Mouse (Mus musculus) ES-E14 (cell line): Measurements from ENCODE around the gene Phf2.

Experiments used
- HCFC1 ChIP-seq: IDR thresholded peaks from 2 replicates; pipeline ENCODE4 v1.6.1; 2012; ENCODE audit warnings: low read length, inconsistent platforms, borderline replicate concordance; ENCODE audit not compliant: insufficient read depth
- MAFK ChIP-seq: IDR thresholded peaks from 2 replicates; pipeline ENCODE4 v1.6.1; 2014; ENCODE audit warnings: mild to moderate bottlenecking, low read depth, low read length, inconsistent platforms; ENCODE audit not compliant: insufficient read depth
- ZC3H11A ChIP-seq: IDR thresholded peaks from 2 replicates; pipeline ENCODE4 v1.6.1; 2012; ENCODE audit warnings: low read depth, mild to moderate bottlenecking, inconsistent platforms, low read length, borderline replicate concordance

- TF ChIP-seq ZC3H11A (no peak), HCFC1 (no peak), MAFK (no peak)
These were observed 24.5 kb upstream of the Phf2 start for GRCm38 (mm10) chr13:48895376-48895775.
